Mouse (Mus musculus): ENCODE data around the gene Iqschfp.

Gene Iqschfp

GRCm38 (mm10) chr3:68664337-68664736 is 772.3 kb downstream of the Iqschfp start:
- DNase-seq = no peak

DNA sequence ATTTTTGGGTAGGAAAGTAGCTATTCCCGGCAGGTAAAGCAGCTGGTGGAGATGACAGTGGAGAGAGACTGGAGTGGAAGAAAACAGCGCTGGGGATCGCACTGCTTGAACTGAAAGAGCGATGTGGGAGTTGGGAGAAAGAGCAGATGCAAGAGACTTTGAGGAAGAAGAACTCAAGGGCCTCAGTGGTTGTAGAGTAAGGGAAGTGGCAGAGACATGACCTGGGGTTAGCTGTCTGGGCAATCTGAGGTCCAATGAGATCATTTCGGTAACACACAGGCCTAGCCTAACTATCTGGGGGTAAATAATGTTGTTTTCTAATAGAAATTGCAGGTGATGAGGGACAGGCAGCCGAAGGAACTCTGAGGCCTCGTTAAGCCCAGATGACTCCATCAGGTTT is 774.3 kb downstream of the Iqschfp start:
- DNase-seq = no peak

DNA sequence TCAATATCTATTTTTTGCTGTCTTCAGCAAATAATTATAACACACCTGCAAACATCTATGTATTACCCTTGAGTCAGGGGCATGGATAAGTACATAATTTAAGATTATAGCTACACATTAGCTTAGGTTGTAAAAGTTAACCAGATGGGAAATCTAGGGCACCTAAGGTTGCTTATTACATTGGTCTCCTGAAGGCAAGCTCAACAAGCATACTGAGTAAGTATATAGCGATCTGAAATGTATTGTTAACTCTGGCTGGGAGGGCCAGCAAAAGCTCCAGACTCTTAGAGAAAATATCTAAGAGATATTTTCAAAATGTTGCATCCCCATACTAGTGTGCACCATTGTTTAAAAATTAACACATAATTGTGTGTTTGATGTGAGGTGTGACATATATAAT is 775.8 kb downstream of the Iqschfp start:
- DNase-seq = no peak

GRCm38 (mm10) chr3:68669418-68669974 is 777.5 kb downstream of the Iqschfp start:
- DNase-seq = no peak

DNA sequence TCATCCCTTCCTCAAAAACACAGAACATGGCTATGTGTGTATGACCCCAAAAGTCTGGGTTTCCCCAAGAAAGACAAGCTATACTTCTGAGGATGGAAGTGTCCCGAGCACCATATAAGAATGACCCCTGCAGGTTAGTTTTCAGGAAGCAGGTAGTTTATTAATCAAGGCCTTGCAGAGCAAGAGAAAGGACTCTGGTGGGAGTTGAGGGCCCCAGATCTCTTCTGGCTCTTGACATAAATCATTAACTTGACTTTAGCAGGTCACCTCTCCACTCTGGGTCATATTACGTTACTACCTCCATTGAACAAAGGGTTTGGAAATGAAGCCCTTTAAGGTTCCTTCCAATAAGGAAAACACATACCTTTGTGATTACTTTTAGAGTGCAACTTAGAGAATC is 782.7 kb downstream of the Iqschfp start:
- no peak for DNase-seq

DNA sequence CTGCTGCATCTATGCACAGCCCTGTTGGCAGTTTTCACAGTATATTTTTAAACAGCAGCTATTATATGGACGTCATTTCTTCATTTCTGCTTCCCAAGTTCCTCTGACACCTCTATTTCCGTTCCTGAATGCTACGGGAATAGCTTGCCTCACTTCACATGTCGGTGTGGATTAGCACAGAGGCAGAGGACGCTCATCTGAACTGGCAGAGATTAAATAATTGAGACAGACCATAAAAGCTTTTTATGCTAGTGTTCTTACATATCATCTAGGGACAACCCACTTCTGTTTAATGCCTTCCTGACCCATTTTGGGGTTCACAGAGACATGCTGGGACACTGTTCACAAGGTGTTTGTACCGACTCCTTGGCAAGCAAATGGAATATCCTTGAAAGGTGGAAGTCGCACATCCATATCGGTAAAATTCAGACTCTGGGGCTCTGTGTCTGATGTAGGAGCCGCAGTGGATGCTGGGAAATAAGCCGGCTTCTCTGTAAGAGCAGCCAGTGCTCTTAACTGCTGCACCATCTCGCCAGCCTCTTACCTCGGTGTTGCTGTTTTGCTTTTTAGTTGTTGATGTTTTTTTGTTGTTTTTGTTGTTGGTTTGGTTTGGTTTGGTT is 783.3 kb downstream of the Iqschfp start:
- DNase-seq = no peak
